Mouse (Mus musculus): ENCODE results near the gene Tm4sf19. TPM values are rescaled to one million over a fixed set of nuclear protein-coding genes. Genes with fewer than 3 reads are reported as not detected.

Tm4sf19 gene
- polyA plus RNA-seq, 1 experiment: not detected

GRCm38 (mm10) chr16:32395679-32396540 is 4.4 kb upstream of the Tm4sf19 start:
- H3K4me3 ChIP-seq (ENCODE audit: insufficient read depth, low read length): no peak overlapping the region
- peak overlapping the region; percentile 84 for H3K27ac ChIP-seq (ENCODE audit: insufficient read depth, low read length)
- TF ChIP-seq POLR2A (IDR thresholded peaks at IDR 0.05; ENCODE audit: low read depth, low read length) (no peak), CTCF (IDR thresholded peaks at IDR 0.05; ENCODE audit: borderline replicate concordance, insufficient read depth, low read length) (no peak)
- H3K4me1 ChIP-seq (ENCODE audit: control insufficient read depth, insufficient read depth, low read length): peaks cover 13% of the 10 kb centered on the region

- peak overlapping the region; percentile 84 for H3K27ac ChIP-seq (ENCODE audit: insufficient read depth, low read length)
- no peak overlapping the region for H3K4me3 ChIP-seq (ENCODE audit: insufficient read depth, low read length)
- H3K4me1 ChIP-seq (ENCODE audit: control insufficient read depth, insufficient read depth, low read length): peaks cover 18% of the 10 kb centered on the region
- TF ChIP-seq POLR2A (IDR thresholded peaks at IDR 0.05; ENCODE audit: low read depth, low read length) (no peak), CTCF (IDR thresholded peaks at IDR 0.05; ENCODE audit: borderline replicate concordance, insufficient read depth, low read length) (no peak)
These were observed 3.8 kb upstream of the Tm4sf19 start for GRCm38 (mm10) chr16:32396541-32396835.

- TF ChIP-seq POLR2A (IDR thresholded peaks at IDR 0.05; ENCODE audit: low read depth, low read length): no peak
- no peak for TF ChIP-seq CTCF (IDR thresholded peaks at IDR 0.05; ENCODE audit: borderline replicate concordance, insufficient read depth, low read length)
- Histone ChIP-seq H3K4me3 (ENCODE audit: insufficient read depth, low read length) (no peak overlapping the region), H3K27ac (ENCODE audit: insufficient read depth, low read length) (peak overlapping the region; percentile 6; the same call in 1 of the 2 replicates), H3K4me1 (ENCODE audit: control insufficient read depth, insufficient read depth, low read length) (peaks cover 22% of the 10 kb centered on the region)
These were observed 2.1 kb upstream of the Tm4sf19 start for GRCm38 (mm10) chr16:32398206-32398605.

GRCm38 (mm10) chr16:32401335-32401965 is 1.1 kb downstream of the Tm4sf19 start:
- TF ChIP-seq POLR2A (IDR thresholded peaks at IDR 0.05; ENCODE audit: low read depth, low read length): no peak
- no peak for TF ChIP-seq CTCF (IDR thresholded peaks at IDR 0.05; ENCODE audit: borderline replicate concordance, insufficient read depth, low read length)
- Histone ChIP-seq H3K27ac (ENCODE audit: insufficient read depth, low read length) (no peak overlapping the region), H3K4me1 (ENCODE audit: control insufficient read depth, insufficient read depth, low read length) (peaks cover 9% of the 10 kb centered on the region; the same call in 1 of the 2 replicates), H3K4me3 (ENCODE audit: insufficient read depth, low read length) (no peak overlapping the region)

GRCm38 (mm10) chr16:32402818-32403217 is 2.5 kb downstream of the Tm4sf19 start:
- H3K4me3 ChIP-seq (ENCODE audit: insufficient read depth, low read length): no peak overlapping the region
- peaks cover 9% of the 10 kb centered on the region; the same call in 1 of the 2 replicates for H3K4me1 ChIP-seq (ENCODE audit: control insufficient read depth, insufficient read depth, low read length)
- no peak overlapping the region for H3K27ac ChIP-seq (ENCODE audit: insufficient read depth, low read length)
- no peak for TF ChIP-seq CTCF (IDR thresholded peaks at IDR 0.05; ENCODE audit: borderline replicate concordance, insufficient read depth, low read length)
- no peak for TF ChIP-seq POLR2A (IDR thresholded peaks at IDR 0.05; ENCODE audit: low read depth, low read length)

- no peak overlapping the region for H3K4me3 ChIP-seq (ENCODE audit: insufficient read depth, low read length)
- no peak overlapping the region for H3K27ac ChIP-seq (ENCODE audit: insufficient read depth, low read length)
- no peak for TF ChIP-seq CTCF (IDR thresholded peaks at IDR 0.05; ENCODE audit: borderline replicate concordance, insufficient read depth, low read length)
- TF ChIP-seq POLR2A (IDR thresholded peaks at IDR 0.05; ENCODE audit: low read depth, low read length): no peak
- peaks cover 9% of the 10 kb centered on the region; the same call in 1 of the 2 replicates for H3K4me1 ChIP-seq (ENCODE audit: control insufficient read depth, insufficient read depth, low read length)
These were observed 5.4 kb downstream of the Tm4sf19 start for GRCm38 (mm10) chr16:32405716-32406115.

GRCm38 (mm10) chr16:32406671-32407070 is 6.4 kb downstream of the Tm4sf19 start:
- Histone ChIP-seq H3K4me3 (ENCODE audit: insufficient read depth, low read length) (no peak overlapping the region), H3K27ac (ENCODE audit: insufficient read depth, low read length) (no peak overlapping the region)

GRCm38 (mm10) chr16:32407730-32408129 is 7.4 kb downstream of the Tm4sf19 start:
- H3K4me1 ChIP-seq (ENCODE audit: control insufficient read depth, insufficient read depth, low read length): no peaks in the 10 kb centered on the region
- TF ChIP-seq POLR2A (IDR thresholded peaks at IDR 0.05; ENCODE audit: low read depth, low read length) (no peak), CTCF (IDR thresholded peaks at IDR 0.05; ENCODE audit: borderline replicate concordance, insufficient read depth, low read length) (no peak)
- no peak overlapping the region for H3K27ac ChIP-seq (ENCODE audit: insufficient read depth, low read length)
- H3K4me3 ChIP-seq (ENCODE audit: insufficient read depth, low read length): no peak overlapping the region

More at GRCm38 (mm10) chr16:32406671-32407070, 6.4 kb downstream of the Tm4sf19 start:
- H3K4me1 ChIP-seq (ENCODE audit: control insufficient read depth, insufficient read depth, low read length): 0 out of 2 replicates have a peak, but pooled peaks cover 3% of the 10 kb centered on the region
- TF ChIP-seq CTCF (IDR thresholded peaks at IDR 0.05; ENCODE audit: borderline replicate concordance, insufficient read depth, low read length) (no peak), POLR2A (IDR thresholded peaks at IDR 0.05; ENCODE audit: low read depth, low read length) (no peak)

GRCm38 (mm10) chr16:32417457-32417856 is 17.2 kb downstream of the Tm4sf19 start:
- no peak overlapping the region for H3K27ac ChIP-seq (ENCODE audit: insufficient read depth, low read length)
- H3K4me3 ChIP-seq (ENCODE audit: insufficient read depth, low read length): no peak overlapping the region
- 0 out of 2 replicates have a peak, but pooled peaks cover 3% of the 10 kb centered on the region for H3K4me1 ChIP-seq (ENCODE audit: control insufficient read depth, insufficient read depth, low read length)
- TF ChIP-seq CTCF (IDR thresholded peaks at IDR 0.05; ENCODE audit: borderline replicate concordance, insufficient read depth, low read length): no peak
- TF ChIP-seq POLR2A (IDR thresholded peaks at IDR 0.05; ENCODE audit: low read depth, low read length): no peak
